Mouse (Mus musculus) layer of hippocampus, postnatal 10 days (tissue): Measurements from ENCODE around the gene Alppl2. TPM values are rescaled to one million over a fixed set of nuclear protein-coding genes. Genes with fewer than 3 reads are reported as not detected.

ENCODE experiments used
- DNase-seq, 2 experiments: peaks; one replicate each; pipeline ENCODE4 v3.0.0; 2021; ENCODE audit warnings: low spot score in 2 of 2
- total RNA-seq, 2 experiments: library from RNA; stranded (reverse); gene quantifications; 2 replicates each; pipeline ENCODE4 v1.2.3; 2021

Alppl2 gene
- total RNA-seq, 2 experiments from 2014 or later: not detected

- DNase-seq: no peak
Measured at GRCm38 (mm10) chr1:87050700-87051099, 39.0 kb downstream of the Alppl2 start.

GRCm38 (mm10) chr1:87050072-87050471 is 39.7 kb downstream of the Alppl2 start:
- DNase-seq: no peak

GRCm38 (mm10) chr1:87041814-87042438 is 47.8 kb downstream of the Alppl2 start:
- DNase-seq: peak; percentile 90 to 91

DNA sequence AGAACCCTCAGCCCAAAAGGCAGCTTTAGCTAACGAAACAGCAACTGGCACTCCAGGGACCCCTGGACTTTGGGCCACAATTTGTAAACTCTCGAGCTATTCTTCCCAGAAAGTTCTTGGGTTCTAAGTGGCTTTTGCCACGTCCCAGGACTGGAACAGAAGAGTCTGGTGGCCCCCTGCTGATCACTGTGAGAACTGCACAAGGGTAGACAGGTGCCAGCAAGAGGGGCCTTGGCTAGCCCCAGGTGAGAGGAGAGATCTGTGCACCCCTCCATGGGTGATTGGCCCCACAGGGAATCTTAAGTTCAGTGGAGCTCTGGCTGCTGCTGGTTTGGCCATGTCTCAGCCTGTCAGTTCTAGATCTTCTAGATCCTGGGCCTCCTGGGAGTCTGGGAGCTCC is 48.6 kb downstream of the Alppl2 start:
- DNase-seq: peak; percentile 79 to 82

DNA sequence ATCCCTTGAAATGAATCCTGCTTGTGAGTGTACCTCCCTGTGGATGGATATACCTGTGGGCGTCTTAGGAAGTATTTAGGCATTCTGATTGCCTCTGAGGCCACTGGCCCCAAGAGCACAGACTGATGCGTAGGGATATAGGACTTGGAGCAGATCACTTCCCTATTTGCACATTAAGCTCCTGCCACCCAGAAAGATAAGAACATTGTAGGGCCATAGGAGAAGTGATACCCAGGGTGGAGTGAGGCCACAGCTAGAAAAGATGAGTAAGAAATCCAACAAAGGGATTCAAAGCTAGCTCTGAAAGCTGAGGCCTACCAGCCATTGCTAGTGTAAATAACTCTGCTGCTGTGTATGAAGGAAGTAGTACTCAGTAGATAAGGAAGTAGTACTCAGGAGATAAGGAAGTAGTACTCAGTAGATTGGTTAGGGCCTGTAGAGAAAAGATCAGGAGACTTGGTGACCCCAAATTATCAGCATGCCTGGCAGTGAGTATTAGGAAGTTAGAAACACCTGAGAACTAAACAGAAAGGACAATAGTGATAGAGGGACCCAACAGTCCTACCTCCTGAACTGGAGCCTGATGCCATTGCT is 51.2 kb downstream of the Alppl2 start:
- no peak for DNase-seq

Other genes starting within 250 kb of the Alppl2 start
- gene Alpi, start 11.7 kb upstream of the Alppl2 start, total RNA-seq: not detected
- not detected for gene Akp3, start 35.0 kb upstream of the Alppl2 start, total RNA-seq
- 1 to 10 TPM; 4.1 to 4.5 TPM for gene Ecel1, start 66.6 kb upstream of the Alppl2 start, total RNA-seq
- gene Prss56, start 93.4 kb upstream of the Alppl2 start, total RNA-seq: under 1 TPM in 1 of 2 experiments, not detected in 1; 0.32 TPM
- not detected for gene Chrnd, start 100.7 kb upstream of the Alppl2 start, total RNA-seq
- gene Chrng, start 114.7 kb upstream of the Alppl2 start, total RNA-seq: not detected
- gene Eif4e2, start 124.0 kb upstream of the Alppl2 start, total RNA-seq: 10 to 100 TPM; 81.5 to 82.8 TPM
- gene Efhd1, start 174.4 kb upstream of the Alppl2 start, total RNA-seq: 1 to 10 TPM; 7.2 to 7.7 TPM
- 10 to 100 TPM; 83.0 to 91.2 TPM for gene Gigyf2, start 237.1 kb upstream of the Alppl2 start, total RNA-seq